Mouse (Mus musculus): ENCODE measurements at regions not wholly inside any gene's neighbourhood (a gene's known extent, or its start where the extent isn't known, plus 50 kb on each side); places are given as distances from the start of the nearest gene placed in this dataset.
"Not testable (repeated sequence)": the region's sequence is repeated elsewhere in the genome, so short reads cannot be mapped to it uniquely, and the experiment has no call there.

GRCm38 (mm10) chr13:44484582-44485329 lies 244.5 kb upstream of the Jarid2 start:
- TF ChIP-seq MYOD1 (IDR thresholded peaks at IDR 0.05; ENCODE audit: control insufficient read depth, insufficient read length, low read depth), result no peak
- TF ChIP-seq FOSL1 (IDR thresholded peaks at IDR 0.05; ENCODE audit: insufficient read depth, low read length, poor library complexity, severe bottlenecking), result no peak
- TF ChIP-seq MAX (IDR thresholded peaks at IDR 0.05), result no peak
- no peak for TF ChIP-seq CTCF (IDR thresholded peaks at IDR 0.05; ENCODE audit: control insufficient read depth, insufficient read depth, insufficient read length)
- no peak for TF ChIP-seq CEBPB (IDR thresholded peaks at IDR 0.05; ENCODE audit: low read depth)
- no peak for TF ChIP-seq USF1 (IDR thresholded peaks at IDR 0.05; ENCODE audit: low read depth)
- no peak for TF ChIP-seq MYOG (IDR thresholded peaks at IDR 0.05; ENCODE audit: control insufficient read depth, extremely low read depth, insufficient read length)
- no peaks in the 10 kb centered on the region for H3K79me2 ChIP-seq (ENCODE audit: control insufficient read depth, insufficient read depth)
- no peaks in the 10 kb centered on the region for H3K36me3 ChIP-seq (ENCODE audit: control insufficient read depth, insufficient read depth)
- no peaks in the 10 kb centered on the region for H3K79me3 ChIP-seq (ENCODE audit: low read depth)
- H3ac ChIP-seq (ENCODE audit: control insufficient read depth, insufficient read length, low read depth), result no peak overlapping the region
- no peak overlapping the region for H3K4me3 ChIP-seq (ENCODE audit: insufficient read depth, poor library complexity, severe bottlenecking)
- H3K27me3 ChIP-seq (ENCODE audit: control insufficient read depth, insufficient read depth, insufficient read length), result no peaks in the 10 kb centered on the region

GRCm38 (mm10) chr13:44490935-44491465 lies 238.3 kb upstream of the Jarid2 start:
- H3ac ChIP-seq (ENCODE audit: control insufficient read depth, insufficient read length, low read depth), result no peak overlapping the region
- H3K36me3 ChIP-seq (ENCODE audit: control insufficient read depth, insufficient read depth), result no peaks in the 10 kb centered on the region
- no peaks in the 10 kb centered on the region for H3K79me3 ChIP-seq (ENCODE audit: low read depth)
- no peak overlapping the region for H3K4me3 ChIP-seq (ENCODE audit: insufficient read depth, poor library complexity, severe bottlenecking)
- no peaks in the 10 kb centered on the region for H3K27me3 ChIP-seq (ENCODE audit: control insufficient read depth, insufficient read depth, insufficient read length)
- TF ChIP-seq MAX (IDR thresholded peaks at IDR 0.05), result no peak
- TF ChIP-seq MYOG (IDR thresholded peaks at IDR 0.05; ENCODE audit: control insufficient read depth, extremely low read depth, insufficient read length), result no peak
- TF ChIP-seq FOSL1 (IDR thresholded peaks at IDR 0.05; ENCODE audit: insufficient read depth, low read length, poor library complexity, severe bottlenecking), result no peak
- no peak for TF ChIP-seq USF1 (IDR thresholded peaks at IDR 0.05; ENCODE audit: low read depth)
- TF ChIP-seq MYOD1 (IDR thresholded peaks at IDR 0.05; ENCODE audit: control insufficient read depth, insufficient read length, low read depth), result no peak
- TF ChIP-seq CTCF (IDR thresholded peaks at IDR 0.05; ENCODE audit: control insufficient read depth, insufficient read depth, insufficient read length), result no peak
- no peak for TF ChIP-seq CEBPB (IDR thresholded peaks at IDR 0.05; ENCODE audit: low read depth)
- no peaks in the 10 kb centered on the region for H3K79me2 ChIP-seq (ENCODE audit: control insufficient read depth, insufficient read depth)

DNA sequence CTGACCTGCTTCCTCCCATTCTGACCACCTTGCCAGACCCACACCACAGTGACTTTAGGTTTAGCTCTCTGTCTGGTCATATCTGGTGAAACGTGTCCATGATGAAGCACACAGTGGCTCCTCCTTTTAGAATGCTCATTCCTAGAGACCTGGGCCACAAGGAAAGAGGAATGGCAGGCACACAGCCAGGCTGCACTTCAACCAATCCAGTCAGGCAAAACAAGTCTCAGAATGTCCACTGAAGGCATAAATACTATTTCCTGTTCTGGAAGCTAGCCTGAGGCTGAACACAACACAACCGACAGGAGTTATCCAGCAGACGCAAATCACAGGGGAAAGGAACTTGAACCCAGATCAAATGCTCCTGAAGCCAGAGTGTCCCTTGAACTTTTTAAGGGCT lies 235.4 kb upstream of the Jarid2 start:
- Histone ChIP-seq H3K79me2 (ENCODE audit: control insufficient read depth, insufficient read depth) (no peaks in the 10 kb centered on the region), H3K4me3 (ENCODE audit: insufficient read depth, poor library complexity, severe bottlenecking) (no peak overlapping the region), H3K79me3 (ENCODE audit: low read depth) (no peaks in the 10 kb centered on the region), H3K36me3 (ENCODE audit: control insufficient read depth, insufficient read depth) (no peaks in the 10 kb centered on the region), H3K27me3 (ENCODE audit: control insufficient read depth, insufficient read depth, insufficient read length) (no peaks in the 10 kb centered on the region), H3ac (ENCODE audit: control insufficient read depth, insufficient read length, low read depth) (no peak overlapping the region)
- TF ChIP-seq MYOG (IDR thresholded peaks at IDR 0.05; ENCODE audit: control insufficient read depth, extremely low read depth, insufficient read length) (no peak), MYOD1 (IDR thresholded peaks at IDR 0.05; ENCODE audit: control insufficient read depth, insufficient read length, low read depth) (no peak), USF1 (IDR thresholded peaks at IDR 0.05; ENCODE audit: low read depth) (no peak), CTCF (IDR thresholded peaks at IDR 0.05; ENCODE audit: control insufficient read depth, insufficient read depth, insufficient read length) (no peak), MAX (IDR thresholded peaks at IDR 0.05) (no peak), CEBPB (IDR thresholded peaks at IDR 0.05; ENCODE audit: low read depth) (no peak)

DNA sequence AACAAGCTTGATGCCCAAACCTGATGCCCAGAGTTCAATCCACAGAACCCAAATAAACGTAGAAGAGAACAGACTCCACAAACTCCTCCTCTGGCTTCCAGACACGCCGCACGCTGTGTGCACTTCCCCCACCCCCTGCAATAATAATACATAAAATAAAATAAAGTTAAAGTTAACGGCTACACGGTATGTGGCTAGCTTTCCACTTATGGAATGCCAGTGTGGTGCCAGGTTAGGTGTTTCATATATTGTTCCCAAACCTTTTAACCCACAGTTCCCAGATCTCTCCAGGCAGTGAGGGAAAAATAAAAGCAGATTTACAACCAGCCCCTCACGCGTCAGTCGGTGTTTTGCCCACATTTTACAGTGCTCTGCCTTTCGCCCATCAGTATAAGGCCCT lies 233.8 kb upstream of the Jarid2 start:
- H3K79me2 ChIP-seq (ENCODE audit: control insufficient read depth, insufficient read depth), result no peaks in the 10 kb centered on the region
- no peaks in the 10 kb centered on the region for H3K36me3 ChIP-seq (ENCODE audit: control insufficient read depth, insufficient read depth)
- no peak overlapping the region for H3ac ChIP-seq (ENCODE audit: control insufficient read depth, insufficient read length, low read depth)
- no peak for TF ChIP-seq CTCF (IDR thresholded peaks at IDR 0.05; ENCODE audit: control insufficient read depth, insufficient read depth, insufficient read length)
- TF ChIP-seq MYOD1 (IDR thresholded peaks at IDR 0.05; ENCODE audit: control insufficient read depth, insufficient read length, low read depth), result no peak
- TF ChIP-seq FOSL1 (IDR thresholded peaks at IDR 0.05; ENCODE audit: insufficient read depth, low read length, poor library complexity, severe bottlenecking), result no peak
- no peak for TF ChIP-seq MYOG (IDR thresholded peaks at IDR 0.05; ENCODE audit: control insufficient read depth, extremely low read depth, insufficient read length)
- no peak for TF ChIP-seq MAX (IDR thresholded peaks at IDR 0.05)
- no peak for TF ChIP-seq CEBPB (IDR thresholded peaks at IDR 0.05; ENCODE audit: low read depth)
- TF ChIP-seq USF1 (IDR thresholded peaks at IDR 0.05; ENCODE audit: low read depth), result no peak
- H3K27me3 ChIP-seq (ENCODE audit: control insufficient read depth, insufficient read depth, insufficient read length), result no peaks in the 10 kb centered on the region
- H3K4me3 ChIP-seq (ENCODE audit: insufficient read depth, poor library complexity, severe bottlenecking), result no peak overlapping the region
- H3K79me3 ChIP-seq (ENCODE audit: low read depth), result no peaks in the 10 kb centered on the region

GRCm38 (mm10) chr13:44496596-44496995 lies 232.7 kb upstream of the Jarid2 start:
- H3ac ChIP-seq (ENCODE audit: control insufficient read depth, insufficient read length, low read depth), result no peak overlapping the region
- TF ChIP-seq USF1 (IDR thresholded peaks at IDR 0.05; ENCODE audit: low read depth) (no peak), CEBPB (IDR thresholded peaks at IDR 0.05; ENCODE audit: low read depth) (no peak), FOSL1 (IDR thresholded peaks at IDR 0.05; ENCODE audit: insufficient read depth, low read length, poor library complexity, severe bottlenecking) (no peak), MYOD1 (IDR thresholded peaks at IDR 0.05; ENCODE audit: control insufficient read depth, insufficient read length, low read depth) (no peak), MYOG (IDR thresholded peaks at IDR 0.05; ENCODE audit: control insufficient read depth, extremely low read depth, insufficient read length) (no peak), MAX (IDR thresholded peaks at IDR 0.05) (no peak), CTCF (IDR thresholded peaks at IDR 0.05; ENCODE audit: control insufficient read depth, insufficient read depth, insufficient read length) (no peak)

GRCm38 (mm10) chr13:44500896-44501295 lies 228.4 kb upstream of the Jarid2 start:
- H3K4me3 ChIP-seq (ENCODE audit: insufficient read depth, poor library complexity, severe bottlenecking); H3K36me3 ChIP-seq (ENCODE audit: control insufficient read depth, insufficient read depth); H3K79me3 ChIP-seq (ENCODE audit: low read depth); H3K27me3 ChIP-seq (ENCODE audit: control insufficient read depth, insufficient read depth, insufficient read length); H3ac ChIP-seq (ENCODE audit: control insufficient read depth, insufficient read length, low read depth); H3K79me2 ChIP-seq (ENCODE audit: control insufficient read depth, insufficient read depth): not testable (repeated sequence)

More at GRCm38 (mm10) chr13:44496596-44496995, 232.7 kb upstream of the Jarid2 start:
- Histone ChIP-seq H3K4me3 (ENCODE audit: insufficient read depth, poor library complexity, severe bottlenecking) (no peak overlapping the region), H3K27me3 (ENCODE audit: control insufficient read depth, insufficient read depth, insufficient read length) (no peaks in the 10 kb centered on the region), H3K79me3 (ENCODE audit: low read depth) (no peaks in the 10 kb centered on the region), H3K79me2 (ENCODE audit: control insufficient read depth, insufficient read depth) (no peaks in the 10 kb centered on the region), H3K36me3 (ENCODE audit: control insufficient read depth, insufficient read depth) (no peaks in the 10 kb centered on the region)

Measured in C2C12 (cell line).